Mouse (Mus musculus): ENCODE data around the gene Olfr727.

Olfr727 gene

DNA sequence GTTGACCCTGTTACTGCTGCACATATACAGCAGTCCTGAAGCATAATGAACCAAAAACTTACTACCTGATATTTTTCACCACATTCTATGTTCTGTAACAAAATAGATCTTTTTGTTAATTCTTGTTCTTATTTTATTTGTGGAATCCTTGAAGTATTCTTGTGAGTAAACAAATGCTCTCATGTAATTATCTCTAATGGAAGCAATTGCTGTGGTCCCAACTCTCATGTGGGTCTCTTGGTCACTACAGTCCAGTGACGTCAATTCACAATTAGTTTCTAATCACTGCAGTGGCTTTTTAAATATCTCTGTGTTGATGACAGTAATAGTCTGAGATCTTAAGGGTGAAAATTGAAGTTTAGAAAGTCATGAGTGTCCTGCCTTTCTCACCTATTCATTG is at the start of gene Olfr727:
TSS of gene Olfr727 (plus strand) at position 301 of the 400 bp plus-strand sequence.
- no peak for DNase-seq (ENCODE audit: low spot score)

DNA sequence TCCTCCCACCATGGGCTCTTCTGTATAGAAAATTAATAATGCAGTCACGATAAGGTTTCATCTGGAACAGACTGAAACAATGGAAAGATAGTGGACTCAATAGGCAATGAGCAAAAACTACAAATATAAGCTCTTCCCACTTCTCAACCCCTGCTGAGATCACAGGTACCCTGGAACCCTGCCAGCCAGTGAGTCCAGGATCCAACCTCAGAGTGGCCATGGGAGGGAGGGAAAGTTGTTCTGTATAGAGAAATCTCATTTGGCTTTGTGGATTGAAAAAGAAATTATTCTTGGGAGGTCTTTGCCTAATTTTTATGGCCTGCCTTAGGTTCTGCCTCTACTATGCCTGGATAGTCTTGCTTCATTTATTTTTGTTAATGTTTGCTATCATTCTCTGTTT is 32.1 kb upstream of the Olfr727 start, which contains the start of gene Olfr726:
TSS of gene Olfr726 (minus strand) at position 101 of the 400 bp plus-strand sequence.
- no peak for DNase-seq (ENCODE audit: low spot score)

DNA sequence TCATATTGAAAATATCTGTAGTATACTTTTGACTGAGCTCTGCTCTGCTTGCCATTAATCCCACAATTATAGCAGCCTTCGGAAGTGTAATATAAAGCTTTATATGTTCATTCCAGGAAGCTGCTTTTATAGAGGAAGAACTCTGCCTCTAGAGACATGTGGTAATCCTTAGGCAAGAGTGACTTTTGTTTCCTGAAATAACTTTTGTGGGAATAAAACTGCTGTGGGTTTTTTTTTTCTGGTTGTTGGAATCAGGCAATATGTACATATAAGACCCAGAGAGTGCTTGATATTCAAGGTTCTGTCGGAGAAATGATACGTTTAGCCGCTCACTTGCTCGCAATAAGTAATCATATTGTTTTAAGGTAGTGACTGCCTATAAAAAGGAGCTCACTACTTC is 19.6 kb downstream of the Olfr727 start, which contains the start of gene Olfr728:
TSS of gene Olfr728 (minus strand) at position 101 of the 400 bp plus-strand sequence.
- DNase-seq (ENCODE audit: low spot score) = no peak

DNA sequence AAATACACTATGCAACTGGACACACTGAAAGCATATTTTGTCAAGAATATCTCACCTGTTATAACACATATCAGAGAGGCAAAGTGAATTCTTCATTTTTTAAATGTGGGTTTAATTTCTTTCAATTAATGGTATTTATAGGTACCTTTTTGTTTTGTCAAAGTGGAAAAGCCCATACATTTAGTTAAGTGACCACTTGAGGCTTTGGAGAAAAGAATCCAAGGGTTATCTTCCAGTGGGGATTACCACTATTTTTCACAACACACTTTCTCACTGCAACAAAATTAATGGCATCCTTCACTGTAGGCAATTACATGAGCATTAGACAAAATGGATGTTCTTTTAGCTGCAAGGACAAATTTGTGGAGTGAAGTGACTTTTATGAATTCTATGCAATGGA is 29.8 kb downstream of the Olfr727 start, which contains the start of gene Olfr729:
TSS of gene Olfr729 (minus strand) at position 101 of the 400 bp plus-strand sequence.
- DNase-seq (ENCODE audit: low spot score) = no peak

All from MN1 (cell line).